Mouse (Mus musculus) hindbrain, embryonic 14.5 days (tissue): ENCODE results near the gene Sp6. TPM values are rescaled to one million over a fixed set of nuclear protein-coding genes. Genes with fewer than 3 reads are reported as not detected.

Experiments used
- ATAC-seq: fragments of 200-750 bp; cut with Nextera tagmentation; 2 replicates; pipeline ENCODE4 v1.8.0; 2017; ENCODE audit warnings: moderate number of reproducible peaks, mild to moderate bottlenecking, moderate TSS enrichment, moderate library complexity; ENCODE audit not compliant: low FRiP score
- DNase-seq: peaks from one replicate; pipeline ENCODE4 v3.0.0-alpha.2; 2015; ENCODE audit warnings: low spot score
- H3K27ac ChIP-seq: fragments of 300-500 bp; sonication (generic); 2 replicates; pipeline ENCODE4 v1.5.1; 2014; ENCODE audit warnings: mild to moderate bottlenecking, moderate library complexity
- H3K27me3 ChIP-seq: fragments of 300-500 bp; sonication (generic); 2 replicates; pipeline ENCODE4 v1.6.1; 2014; ENCODE audit warnings: mild to moderate bottlenecking, low read length, mixed read lengths; ENCODE audit not compliant: control insufficient read depth, insufficient read depth
- H3K36me3 ChIP-seq: fragments of 300-500 bp; sonication (generic); replicated peaks from 2 replicates; pipeline ENCODE4 v1.6.1; 2014; ENCODE audit not compliant: control insufficient read depth, insufficient read depth
- H3K4me1 ChIP-seq: fragments of 300-500 bp; sonication (generic); replicated peaks from 2 replicates; pipeline ENCODE4 v1.6.1; 2014; ENCODE audit warnings: antibody characterized with exemption, low read length, mixed read lengths; ENCODE audit not compliant: control insufficient read depth, insufficient read depth
- H3K4me2 ChIP-seq: fragments of 300-500 bp; sonication (generic); replicated peaks from 2 replicates; pipeline ENCODE4 v1.6.1; 2014; ENCODE audit warnings: mild to moderate bottlenecking, moderate library complexity
- H3K4me3 ChIP-seq: fragments of 300-500 bp; sonication (generic); replicated peaks from 2 replicates; pipeline ENCODE4 v1.5.1; 2014; ENCODE audit warnings: mild to moderate bottlenecking, low read length
- H3K9ac ChIP-seq: fragments of 300-500 bp; sonication (generic); 2 replicates; pipeline ENCODE4 v1.6.1; 2014
- H3K9me3 ChIP-seq: fragments of 300-500 bp; sonication (generic); 2 replicates; pipeline ENCODE4 v1.6.1; 2016; ENCODE audit warnings: low read length; ENCODE audit not compliant: control insufficient read depth
- WGBS: fragments of 180-500 bp; shearing (Covaris S2); extraction: QIAGEN DNeasy Blood & Tissue Kit; methylation state at CpG from one replicate; pipeline ENCODE4 v1.1.7; 2014; 5-methylcytosine and 5-hydroxymethylcytosine counted together
- polyA plus RNA-seq: library from polyadenylated mRNA; unstranded; fragments of >200 nt; fragmentation: Nextera tagmentation; extraction: Ambion mirVana; gene quantifications from 2 replicates; pipeline ENCODE4 v1.2.1, GENCODE M21; 2014

The Sp6 gene
- polyA plus RNA-seq: 0.09 and 0.16 TPM in 2 replicates

- H3K27me3 ChIP-seq: peaks cover 41% of the 10 kb centered on the region
- no peak for DNase-seq
Measured at GRCm38 (mm10) chr11:97013121-97013670, at the start of gene Sp6. Gene Sp6 (plus strand): TSS chr11:97013394.

GRCm38 (mm10) chr11:96963580-96963979 is 49.6 kb upstream of the Sp6 start:
- H3K4me2 ChIP-seq: no peak overlapping the region
- H3K27ac ChIP-seq: no peak overlapping the region
- H3K4me1 ChIP-seq: no peaks in the 10 kb centered on the region
- no peak overlapping the region for H3K4me3 ChIP-seq
- 22% methylated on average over 8 of the region's 8 CpGs for WGBS
- no peak overlapping the region for H3K9ac ChIP-seq
- H3K9me3 ChIP-seq: no peaks in the 10 kb centered on the region
- peak; percentile 84 for DNase-seq
- ATAC-seq: peak; percentile 64; the same call in 1 of the 2 replicates
- H3K27me3 ChIP-seq: no peaks in the 10 kb centered on the region
- peaks cover 46% of the 10 kb centered on the region for H3K36me3 ChIP-seq

More at GRCm38 (mm10) chr11:97013121-97013670, at the start of gene Sp6:
- H3K4me2 ChIP-seq: no peak within 1 kb of the TSS
- no peak within 1 kb of the TSS for H3K27ac ChIP-seq
- H3K4me3 ChIP-seq: no peak within 1 kb of the TSS
- no peak for ATAC-seq
- no peaks in the 10 kb centered on the region for H3K36me3 ChIP-seq
- no peaks in the 10 kb centered on the region for H3K4me1 ChIP-seq
- WGBS: 32% methylated on average over 7 of the region's 8 CpGs
- no peaks in the 10 kb centered on the region for H3K9me3 ChIP-seq
- H3K9ac ChIP-seq: no peak within 1 kb of the TSS

- H3K4me1 ChIP-seq: peaks cover 11% of the 10 kb centered on the region; the same call in 1 of the 2 replicates
- H3K4me3 ChIP-seq: no peak overlapping the region
- H3K9me3 ChIP-seq: no peaks in the 10 kb centered on the region
- DNase-seq: peak; percentile 20
- H3K27me3 ChIP-seq: no peaks in the 10 kb centered on the region
- WGBS: 96% methylated on average over 3 of the region's 3 CpGs
- H3K36me3 ChIP-seq: peaks cover 20% of the 10 kb centered on the region
- H3K4me2 ChIP-seq: no peak overlapping the region
- no peak for ATAC-seq
- no peak overlapping the region for H3K27ac ChIP-seq
- no peak overlapping the region for H3K9ac ChIP-seq
Measured at GRCm38 (mm10) chr11:96966172-96966571, 47.0 kb upstream of the Sp6 start.

GRCm38 (mm10) chr11:96966914-96967543 is 46.2 kb upstream of the Sp6 start:
- Histone ChIP-seq H3K4me1 (peaks cover 11% of the 10 kb centered on the region; the same call in 1 of the 2 replicates), H3K9ac (no peak overlapping the region), H3K36me3 (peaks cover 12% of the 10 kb centered on the region), H3K27me3 (no peaks in the 10 kb centered on the region), H3K9me3 (no peaks in the 10 kb centered on the region), H3K4me2 (no peak overlapping the region), H3K4me3 (no peak overlapping the region), H3K27ac (no peak overlapping the region)
- WGBS: 89% methylated on average over 13 of the region's 13 CpGs
- ATAC-seq (no peak), DNase-seq (no peak)

GRCm38 (mm10) chr11:96967544-96968269 is 45.5 kb upstream of the Sp6 start:
- Histone ChIP-seq H3K4me2 (no peak overlapping the region), H3K4me1 (peaks cover 11% of the 10 kb centered on the region), H3K27me3 (no peaks in the 10 kb centered on the region), H3K4me3 (no peak overlapping the region), H3K27ac (no peak overlapping the region), H3K36me3 (peaks cover 5% of the 10 kb centered on the region), H3K9ac (no peak overlapping the region; the same call in 1 of the 2 replicates), H3K9me3 (no peaks in the 10 kb centered on the region)
- 90% methylated on average over 11 of the region's 11 CpGs for WGBS
- ATAC-seq (no peak), DNase-seq (no peak)

- H3K9me3 ChIP-seq: no peaks in the 10 kb centered on the region
- WGBS: 82% methylated on average over 6 of the region's 6 CpGs
- no peak overlapping the region for H3K4me3 ChIP-seq
- no peaks in the 10 kb centered on the region for H3K27me3 ChIP-seq
- no peak overlapping the region for H3K27ac ChIP-seq
- H3K36me3 ChIP-seq: no peaks in the 10 kb centered on the region
- peaks cover 16% of the 10 kb centered on the region for H3K4me1 ChIP-seq
- DNase-seq: no peak
- no peak overlapping the region for H3K9ac ChIP-seq
- ATAC-seq: no peak
- H3K4me2 ChIP-seq: no peak overlapping the region
Measured at GRCm38 (mm10) chr11:96968476-96968875, 44.7 kb upstream of the Sp6 start.

GRCm38 (mm10) chr11:96969280-96969722 is 43.9 kb upstream of the Sp6 start:
- 84% methylated on average over 5 of the region's 5 CpGs for WGBS
- no peak overlapping the region for H3K9ac ChIP-seq
- peak overlapping the region; percentile 27; the same call in 1 of the 2 replicates for H3K27ac ChIP-seq
- no peaks in the 10 kb centered on the region for H3K9me3 ChIP-seq
- DNase-seq (no peak), ATAC-seq (no peak)
- H3K4me1 ChIP-seq: peaks cover 17% of the 10 kb centered on the region
- H3K4me2 ChIP-seq: no peak overlapping the region
- no peak overlapping the region for H3K4me3 ChIP-seq
- H3K36me3 ChIP-seq: no peaks in the 10 kb centered on the region
- no peaks in the 10 kb centered on the region for H3K27me3 ChIP-seq

- no peaks in the 10 kb centered on the region for H3K9me3 ChIP-seq
- ATAC-seq (no peak), DNase-seq (no peak)
- no peaks in the 10 kb centered on the region for H3K27me3 ChIP-seq
- H3K4me1 ChIP-seq: peaks cover 17% of the 10 kb centered on the region
- no peaks in the 10 kb centered on the region for H3K36me3 ChIP-seq
- peak overlapping the region; percentile 27; the same call in 1 of the 2 replicates for H3K27ac ChIP-seq
- H3K4me3 ChIP-seq: no peak overlapping the region
- no peak overlapping the region for H3K4me2 ChIP-seq
- H3K9ac ChIP-seq: no peak overlapping the region
- 78% methylated on average over 1 of the region's 1 CpGs for WGBS
Measured at GRCm38 (mm10) chr11:96969746-96970145, 43.4 kb upstream of the Sp6 start.

GRCm38 (mm10) chr11:96970341-96970740 is 42.9 kb upstream of the Sp6 start:
- Histone ChIP-seq H3K27me3 (no peaks in the 10 kb centered on the region), H3K9me3 (no peaks in the 10 kb centered on the region), H3K4me1 (peaks cover 17% of the 10 kb centered on the region), H3K9ac (no peak overlapping the region), H3K4me2 (no peak overlapping the region), H3K36me3 (no peaks in the 10 kb centered on the region), H3K27ac (0 out of 2 replicates have a peak overlapping the region, but pooled peaks have one; percentile 27), H3K4me3 (no peak overlapping the region)
- 84% methylated on average over 3 of the region's 3 CpGs for WGBS
- ATAC-seq (no peak), DNase-seq (no peak)
